Mouse (Mus musculus) MEL (cell line): ENCODE data around the gene Dusp2.

Experiments used
- CHD2 ChIP-seq: IDR thresholded peaks from 2 replicates; pipeline ENCODE4 v1.6.1; 2011; ENCODE audit warnings: low read length, improper control_type of control experiment
- CTCF ChIP-seq, 3 experiments: IDR thresholded peaks in 2 of 3; conservative IDR thresholded peaks in 1 of 3; 2 replicates each; pipeline ENCODE4 v1.5.1; 2011 to 2012; ENCODE audit warnings: low read length in 3 of 3, low read depth in 2 of 3, mild to moderate bottlenecking in 2 of 3, improper control_type of control experiment in 1 of 3, inconsistent platforms in 1 of 3, mixed read lengths in 1 of 3, moderate library complexity in 1 of 3; ENCODE audit not compliant: control insufficient read depth in 1 of 3, insufficient read depth in 1 of 3, poor library complexity in 1 of 3, severe bottlenecking in 1 of 3
- ELF1 ChIP-seq: IDR thresholded peaks from 2 replicates; pipeline ENCODE4 v1.6.1; 2014; ENCODE audit warnings: low read depth, mild to moderate bottlenecking, inconsistent platforms, low read length, improper control_type of control experiment, moderate library complexity
- EP300 ChIP-seq, 2 experiments: IDR thresholded peaks; 2 replicates each; pipeline ENCODE4 v1.6.1; 2011; ENCODE audit warnings: improper control_type of control experiment in 2 of 2, low read length in 2 of 2, low read depth in 1 of 2, mild to moderate bottlenecking in 1 of 2
- GATA1 ChIP-seq: IDR thresholded peaks from 2 replicates; pipeline ENCODE4 v1.6.1; 2011; ENCODE audit warnings: low read depth, low read length, improper control_type of control experiment
- JUND ChIP-seq: IDR thresholded peaks from 2 replicates; pipeline ENCODE4 v1.6.1; 2011; ENCODE audit warnings: low read depth, mild to moderate bottlenecking, improper control_type of control experiment, low read length
- MAFK ChIP-seq: IDR thresholded peaks from 2 replicates; pipeline ENCODE4 v1.6.1; 2011; ENCODE audit warnings: low read depth, mild to moderate bottlenecking, low read length, improper control_type of control experiment, borderline replicate concordance
- MAX ChIP-seq: IDR thresholded peaks from 2 replicates; pipeline ENCODE4 v1.6.1; 2011; ENCODE audit warnings: low read length, improper control_type of control experiment
- MAZ ChIP-seq: IDR thresholded peaks from 2 replicates; pipeline ENCODE4 v1.6.1; 2012; ENCODE audit warnings: low read depth, mild to moderate bottlenecking, inconsistent platforms, low read length, improper control_type of control experiment
- MXI1 ChIP-seq: IDR thresholded peaks from 2 replicates; pipeline ENCODE4 v1.6.1; 2011; ENCODE audit warnings: mild to moderate bottlenecking, low read depth, low read length, improper control_type of control experiment
- POLR2A ChIP-seq, 2 experiments: IDR thresholded peaks; 2 replicates each; pipeline ENCODE4 v1.6.1; 2011 to 2012; ENCODE audit warnings: low read length in 2 of 2, mild to moderate bottlenecking in 2 of 2, control low read depth in 1 of 2, improper control_type of control experiment in 1 of 2, low read depth in 1 of 2, moderate library complexity in 1 of 2; ENCODE audit not compliant: control insufficient read depth in 1 of 2, insufficient read depth in 1 of 2, poor library complexity in 1 of 2
- RAD21 ChIP-seq: IDR thresholded peaks from 2 replicates; pipeline ENCODE4 v1.6.1; 2011; ENCODE audit warnings: mild to moderate bottlenecking, low read depth, low read length, improper control_type of control experiment
- SIN3A ChIP-seq: IDR thresholded peaks from 2 replicates; pipeline ENCODE4 v1.6.1; 2012; ENCODE audit warnings: low read length, improper control_type of control experiment, inconsistent platforms
- ZNF384 ChIP-seq: IDR thresholded peaks from 2 replicates; pipeline ENCODE4 v1.6.1; 2012; ENCODE audit warnings: low read depth, mild to moderate bottlenecking, inconsistent platforms, low read length, improper control_type of control experiment

DNA sequence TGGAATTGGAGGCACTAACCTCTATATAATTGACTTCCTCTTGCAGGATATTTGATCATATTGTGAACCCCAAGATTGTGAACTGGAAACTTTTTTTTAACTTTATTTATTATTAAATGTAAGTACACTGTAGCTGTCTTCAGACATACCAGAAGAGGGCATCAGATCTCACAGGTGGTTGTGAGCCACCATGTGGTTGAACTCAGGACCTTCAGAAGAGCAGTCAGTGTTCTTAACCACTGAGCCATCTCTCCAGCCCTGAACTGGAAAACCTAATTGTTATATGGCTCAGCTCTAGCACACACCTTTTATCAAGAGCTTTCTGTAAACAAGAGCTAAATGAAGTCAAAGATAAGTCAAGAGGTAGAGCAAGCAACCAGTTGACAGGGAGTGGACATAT lies 29.8 kb upstream of the Dusp2 start:
- TF ChIP-seq POLR2A (IDR thresholded peaks at IDR 0.05; ENCODE audit: control insufficient read depth in 1 of 2, insufficient read depth in 1 of 2, low read depth in 1 of 2, low read length in 2 of 2, poor library complexity in 1 of 2) (no peak), GATA1 (no peak), CTCF (IDR thresholded peaks at IDR 0.05 in 2 of 3, conservative IDR thresholded peaks at IDR 0.05 in 1 of 3; ENCODE audit: control insufficient read depth in 1 of 3, insufficient read depth in 1 of 3, low read depth in 2 of 3, low read length in 3 of 3, poor library complexity in 1 of 3, severe bottlenecking in 1 of 3) (peak in 1 of 3 experiments; percentile 0; a peak in 1 of 6 replicates), EP300 (IDR thresholded peaks at IDR 0.05; ENCODE audit: low read depth in 1 of 2, low read length in 2 of 2) (no peak), ELF1 (no peak), MAZ (no peak), CHD2 (no peak), MAX (no peak), MXI1 (no peak), MAFK (no peak), JUND (no peak), ZNF384 (no peak), RAD21 (no peak), SIN3A (no peak)
